Mouse (Mus musculus) forebrain, embryonic 11.5 days (tissue): ENCODE measurements at regions not wholly inside any gene's neighbourhood (a gene's known extent, or its start where the extent isn't known, plus 50 kb on each side); places are given as distances from the start of the nearest gene placed in this dataset.

Experiments used
- ATAC-seq: fragments of 200-750 bp; cut with Nextera tagmentation; replicated peaks from 2 replicates; pipeline ENCODE4 v1.8.0; 2017; ENCODE audit warnings: moderate TSS enrichment; ENCODE audit not compliant: low FRiP score
- DNase-seq: peaks from one replicate; pipeline ENCODE4 v3.0.0-alpha.2; 2017; ENCODE audit warnings: low spot score
- H3K27ac ChIP-seq: fragments of 300-500 bp; sonication (generic); 2 replicates; pipeline ENCODE4 v1.5.1; 2014; ENCODE audit warnings: low read depth, low read length
- H3K27me3 ChIP-seq: fragments of 300-500 bp; sonication (generic); 2 replicates; pipeline ENCODE4 v1.6.1; 2014; ENCODE audit warnings: mild to moderate bottlenecking, low read length, mixed read lengths; ENCODE audit not compliant: control insufficient read depth, insufficient read depth
- H3K36me3 ChIP-seq: fragments of 300-500 bp; sonication (generic); 2 replicates; pipeline ENCODE4 v1.6.1; 2014; ENCODE audit warnings: mild to moderate bottlenecking, low read length, moderate library complexity, mixed read lengths; ENCODE audit not compliant: control insufficient read depth, insufficient read depth
- H3K4me1 ChIP-seq: fragments of 300-500 bp; sonication (generic); replicated peaks from 2 replicates; pipeline ENCODE4 v1.6.1; 2014; ENCODE audit warnings: low read length, mixed read lengths; ENCODE audit not compliant: control insufficient read depth, insufficient read depth
- H3K4me2 ChIP-seq: fragments of 300-500 bp; sonication (generic); 2 replicates; pipeline ENCODE4 v1.6.1; 2014; ENCODE audit warnings: low read depth, mild to moderate bottlenecking, low read length, moderate library complexity, mixed read lengths; ENCODE audit not compliant: severe bottlenecking
- H3K4me3 ChIP-seq: fragments of 300-500 bp; sonication (generic); 2 replicates; pipeline ENCODE4 v1.5.1; 2014; ENCODE audit warnings: low read depth, low read length
- H3K9ac ChIP-seq: fragments of 300-500 bp; sonication (generic); 2 replicates; pipeline ENCODE4 v1.6.1; 2014; ENCODE audit warnings: low read length
- H3K9me3 ChIP-seq: fragments of 300-500 bp; sonication (generic); 2 replicates; pipeline ENCODE4 v1.6.1; 2016; ENCODE audit warnings: low read length, mixed read lengths; ENCODE audit not compliant: control insufficient read depth
- whole genome bisulfite sequencing: fragments of 180-500 bp; shearing (Covaris S2); extraction: QIAGEN DNeasy Blood & Tissue Kit; methylation state at CpG from one replicate; pipeline ENCODE4 v1.1.7; 2014; 5-methylcytosine and 5-hydroxymethylcytosine counted together

- H3K9ac ChIP-seq: no peak overlapping the region
- no peak overlapping the region for H3K4me2 ChIP-seq
- no peaks in the 10 kb centered on the region for H3K9me3 ChIP-seq
- H3K27ac ChIP-seq: no peak overlapping the region
- H3K4me3 ChIP-seq: no peak overlapping the region
- DNase-seq (no peak), ATAC-seq (no peak)
- H3K36me3 ChIP-seq: no peaks in the 10 kb centered on the region
- no peaks in the 10 kb centered on the region for H3K27me3 ChIP-seq
- no peaks in the 10 kb centered on the region for H3K4me1 ChIP-seq
Measured at GRCm38 (mm10) chr6:140953256-140953655, 224.2 kb downstream of the Gm11077 start.

- DNase-seq: no peak
- ATAC-seq: no peak
- Histone ChIP-seq H3K36me3 (no peaks in the 10 kb centered on the region), H3K4me1 (no peaks in the 10 kb centered on the region), H3K27me3 (no peaks in the 10 kb centered on the region), H3K9ac (no peak overlapping the region), H3K4me3 (no peak overlapping the region), H3K9me3 (no peaks in the 10 kb centered on the region), H3K4me2 (no peak overlapping the region), H3K27ac (no peak overlapping the region)
- 82% methylated on average over 1 of the region's 1 CpGs for WGBS
Measured at GRCm38 (mm10) chr6:140953721-140954120, 224.6 kb downstream of the Gm11077 start.

GRCm38 (mm10) chr6:140955751-140956521, 226.9 kb downstream of the Gm11077 start:
- ATAC-seq (no peak), DNase-seq (no peak)
- H3K4me3 ChIP-seq: no peak overlapping the region
- no peak overlapping the region for H3K9ac ChIP-seq
- no peaks in the 10 kb centered on the region for H3K36me3 ChIP-seq
- no peaks in the 10 kb centered on the region for H3K9me3 ChIP-seq
- H3K4me1 ChIP-seq: no peaks in the 10 kb centered on the region
- no peaks in the 10 kb centered on the region for H3K27me3 ChIP-seq
- 75% methylated on average over 13 of the region's 13 CpGs for WGBS
- H3K27ac ChIP-seq: no peak overlapping the region
- H3K4me2 ChIP-seq: no peak overlapping the region

DNA sequence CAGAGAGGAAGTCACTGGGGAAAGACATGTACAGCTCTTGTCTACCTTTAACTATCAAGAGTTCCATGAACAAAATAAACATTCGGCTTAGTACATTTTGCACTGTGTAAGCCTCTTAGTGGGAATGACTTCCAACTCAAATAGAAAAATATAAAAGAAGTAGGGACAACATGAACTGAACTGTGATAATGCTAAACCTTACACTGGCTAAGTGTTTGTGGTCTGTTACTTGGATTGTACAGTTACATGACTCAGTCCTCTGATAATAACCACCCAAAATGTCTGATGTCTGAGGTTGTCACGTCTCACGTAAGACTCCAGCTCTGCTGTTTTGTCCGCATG, 227.4 kb downstream of the Gm11077 start:
- H3K4me1 ChIP-seq: no peaks in the 10 kb centered on the region
- no peak for ATAC-seq
- no peak overlapping the region for H3K4me2 ChIP-seq
- no peak overlapping the region for H3K27ac ChIP-seq
- no peaks in the 10 kb centered on the region for H3K9me3 ChIP-seq
- no peak overlapping the region for H3K4me3 ChIP-seq
- no peak for DNase-seq
- H3K36me3 ChIP-seq: no peaks in the 10 kb centered on the region
- H3K27me3 ChIP-seq: no peaks in the 10 kb centered on the region
- no peak overlapping the region for H3K9ac ChIP-seq
- 95% methylated on average over 4 of the region's 4 CpGs for WGBS

DNA sequence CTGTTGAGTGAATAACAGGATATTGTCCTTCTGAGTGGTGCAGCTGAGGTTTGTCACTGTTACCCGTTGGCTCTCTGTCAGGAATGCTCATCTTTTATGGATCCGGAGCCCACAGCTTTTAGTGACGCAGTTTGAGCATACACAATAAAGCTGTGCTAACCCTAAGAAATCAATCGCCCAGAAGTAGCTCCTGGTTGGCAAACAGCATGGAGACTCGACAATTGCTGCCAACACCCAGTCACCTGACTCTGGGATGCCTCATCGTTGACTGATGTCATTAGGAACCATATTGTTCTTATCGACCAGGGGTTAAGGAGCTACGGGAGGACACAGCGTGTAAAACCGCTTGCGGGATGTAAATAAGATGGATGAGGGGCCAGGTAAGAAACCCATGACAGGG, 232.9 kb downstream of the Gm11077 start:
- Histone ChIP-seq H3K27me3 (no peaks in the 10 kb centered on the region), H3K4me1 (peaks cover 8% of the 10 kb centered on the region; the same call in 1 of the 2 replicates), H3K4me3 (no peak overlapping the region), H3K4me2 (no peak overlapping the region), H3K9me3 (no peaks in the 10 kb centered on the region), H3K36me3 (no peaks in the 10 kb centered on the region), H3K9ac (no peak overlapping the region), H3K27ac (no peak overlapping the region)
- DNase-seq: no peak
- ATAC-seq: peak; percentile 40
- 49% methylated on average over 11 of the region's 11 CpGs for WGBS

DNA sequence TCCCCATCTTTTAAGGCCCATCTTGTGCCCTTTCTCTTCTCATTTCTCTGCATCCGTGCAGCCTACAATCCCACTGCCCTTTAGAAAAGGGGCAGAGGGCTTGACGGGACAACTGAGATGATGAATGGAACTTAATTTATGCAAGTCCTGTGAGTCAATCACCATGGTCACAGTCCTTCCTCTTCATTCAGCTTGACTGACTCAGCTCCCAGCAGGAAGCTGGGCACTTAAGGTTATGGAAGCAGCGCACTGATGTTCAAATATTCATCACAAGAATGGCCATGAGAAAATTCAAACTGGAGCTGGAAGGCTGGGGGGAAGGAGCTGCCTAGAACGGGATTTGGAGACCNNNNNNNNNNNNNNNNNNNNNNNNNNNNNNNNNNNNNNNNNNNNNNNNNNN, 233.5 kb downstream of the Gm11077 start:
- H3K4me2 ChIP-seq: peak overlapping the region; percentile 31; the same call in 1 of the 2 replicates
- no peaks in the 10 kb centered on the region for H3K27me3 ChIP-seq
- no peak overlapping the region for H3K4me3 ChIP-seq
- peaks cover 8% of the 10 kb centered on the region; the same call in 1 of the 2 replicates for H3K4me1 ChIP-seq
- 0 out of 2 replicates have a peak overlapping the region, but pooled peaks have one; percentile 31 for H3K27ac ChIP-seq
- no peaks in the 10 kb centered on the region for H3K36me3 ChIP-seq
- H3K9ac ChIP-seq: no peak overlapping the region
- 13% methylated on average over 4 of the region's 4 CpGs for WGBS
- ATAC-seq: peak; percentile 78
- no peaks in the 10 kb centered on the region for H3K9me3 ChIP-seq
- DNase-seq: no peak

- no peak overlapping the region for H3K4me3 ChIP-seq
- WGBS: 76% methylated on average over 6 of the region's 6 CpGs
- H3K9ac ChIP-seq: no peak overlapping the region
- H3K9me3 ChIP-seq: no peaks in the 10 kb centered on the region
- H3K36me3 ChIP-seq: no peaks in the 10 kb centered on the region
- no peak for DNase-seq
- no peaks in the 10 kb centered on the region for H3K4me1 ChIP-seq
- no peak overlapping the region for H3K4me2 ChIP-seq
- H3K27me3 ChIP-seq: no peaks in the 10 kb centered on the region
- H3K27ac ChIP-seq: no peak overlapping the region
- ATAC-seq: no peak
Measured at GRCm38 (mm10) chr6:140973732-140974131, 244.6 kb downstream of the Gm11077 start.

- DNase-seq: no peak
- no peak for ATAC-seq
- Histone ChIP-seq H3K36me3 (no peaks in the 10 kb centered on the region), H3K4me3 (no peak overlapping the region), H3K9ac (no peak overlapping the region), H3K4me2 (no peak overlapping the region), H3K27ac (no peak overlapping the region), H3K9me3 (no peaks in the 10 kb centered on the region), H3K27me3 (no peaks in the 10 kb centered on the region), H3K4me1 (no peaks in the 10 kb centered on the region)
- WGBS: 88% methylated on average over 5 of the region's 5 CpGs
Measured at GRCm38 (mm10) chr6:140976989-140977388, 247.9 kb downstream of the Gm11077 start.

- Histone ChIP-seq H3K4me1 (no peaks in the 10 kb centered on the region), H3K27me3 (no peaks in the 10 kb centered on the region), H3K9me3 (no peaks in the 10 kb centered on the region), H3K4me2 (no peak overlapping the region), H3K36me3 (no peaks in the 10 kb centered on the region), H3K27ac (no peak overlapping the region), H3K4me3 (no peak overlapping the region), H3K9ac (no peak overlapping the region)
- 93% methylated on average over 8 of the region's 8 CpGs for WGBS
- DNase-seq: no peak
- ATAC-seq: no peak
Measured at GRCm38 (mm10) chr6:140983610-140984009, 254.5 kb downstream of the Gm11077 start.
